Mouse (Mus musculus) CH12.LX (cell line): ENCODE measurements at regions not wholly inside any gene's neighbourhood (a gene's known extent, or its start where the extent isn't known, plus 50 kb on each side); places are given as distances from the start of the nearest gene placed in this dataset.

Source experiments
- DNase-seq: peaks from one replicate; pipeline ENCODE4 v3.0.0-alpha.2; 2013; ENCODE audit errors: extremely low read depth
- H3K27ac ChIP-seq: 2 replicates; pipeline ENCODE4 v1.5.1; 2012; ENCODE audit warnings: low read depth, mild to moderate bottlenecking, control low read depth, moderate library complexity; ENCODE audit not compliant: insufficient read depth
- H3K27me3 ChIP-seq: replicated peaks from 2 replicates; pipeline ENCODE3; 2012; ENCODE audit warnings: inconsistent platforms
- H3K36me3 ChIP-seq, 2 experiments: replicated peaks in 1 of 2; 2 replicates each; pipeline versions ENCODE3 to v1.6.1; 2012; ENCODE audit warnings: inconsistent platforms in 1 of 2, low read length in 1 of 2, mild to moderate bottlenecking in 1 of 2, mixed read lengths in 1 of 2, moderate library complexity in 1 of 2; ENCODE audit not compliant: control insufficient read depth in 1 of 2, insufficient read depth in 1 of 2
- H3K4me1 ChIP-seq, 2 experiments: 2 replicates each; pipeline ENCODE4 v1.6.1; 2012; ENCODE audit warnings: inconsistent platforms in 1 of 2, moderate library complexity in 1 of 2; ENCODE audit not compliant: insufficient read depth in 2 of 2, control insufficient read depth in 1 of 2
- H3K4me2 ChIP-seq: 2 replicates; pipeline ENCODE4 v1.6.1; 2012; ENCODE audit warnings: low read depth, mild to moderate bottlenecking, control low read depth; ENCODE audit not compliant: poor library complexity, insufficient read depth, severe bottlenecking
- H3K4me3 ChIP-seq, 3 experiments: fragments of 150-350 bp in 1 of 3; sonication (generic) in 1 of 3; replicated peaks in 1 of 3; 2 replicates each; pipeline versions ENCODE3 to v1.5.1; 2011 to 2012; ENCODE audit warnings: low read depth in 2 of 3, low read length in 2 of 3, mild to moderate bottlenecking in 2 of 3, moderate library complexity in 2 of 3, control low read depth in 1 of 3, improper control_type of control experiment in 1 of 3, inconsistent platforms in 1 of 3, mixed read lengths in 1 of 3; ENCODE audit not compliant: poor library complexity in 1 of 3
- H3K79me2 ChIP-seq: replicated peaks from 2 replicates; pipeline ENCODE4 v1.6.1; 2012; ENCODE audit warnings: mild to moderate bottlenecking, moderate library complexity; ENCODE audit not compliant: control insufficient read depth, poor library complexity, insufficient read depth, severe bottlenecking; ENCODE audit errors: extremely low read depth
- H3K9ac ChIP-seq: 2 replicates; pipeline ENCODE4 v1.6.1; 2012; ENCODE audit warnings: low read depth, mild to moderate bottlenecking, control low read depth, moderate library complexity; ENCODE audit not compliant: insufficient read depth
- H3K9me3 ChIP-seq: replicated peaks from 2 replicates; pipeline ENCODE3; 2012; ENCODE audit warnings: low read length, inconsistent platforms, mixed read lengths
- BHLHE40 ChIP-seq: IDR thresholded peaks from 2 replicates; pipeline ENCODE4 v1.6.1; 2011; ENCODE audit warnings: mild to moderate bottlenecking, low read depth, low read length, improper control_type of control experiment
- CHD1 ChIP-seq: IDR thresholded peaks from 2 replicates; pipeline ENCODE4 v1.6.1; 2012; ENCODE audit warnings: low read depth, low read length, improper control_type of control experiment, inconsistent platforms
- CHD2 ChIP-seq: IDR thresholded peaks from 2 replicates; pipeline ENCODE4 v1.6.1; 2011; ENCODE audit warnings: low read length, improper control_type of control experiment
- CTCF ChIP-seq, 2 experiments: IDR thresholded peaks in 1 of 2; conservative IDR thresholded peaks in 1 of 2; 2 replicates each; pipeline ENCODE4 v1.5.1; 2011 to 2012; ENCODE audit warnings: low read depth in 2 of 2, low read length in 2 of 2, improper control_type of control experiment in 1 of 2, inconsistent platforms in 1 of 2, mild to moderate bottlenecking in 1 of 2, moderate library complexity in 1 of 2
- E2F4 ChIP-seq: IDR thresholded peaks from 2 replicates; pipeline ENCODE4 v1.6.1; 2011; ENCODE audit warnings: low read depth, low read length, improper control_type of control experiment; ENCODE audit not compliant: insufficient replicate concordance
- ELF1 ChIP-seq: IDR thresholded peaks from 2 replicates; pipeline ENCODE4 v1.6.1; 2014; ENCODE audit warnings: low read depth, mild to moderate bottlenecking, inconsistent platforms, low read length, improper control_type of control experiment
- GABPA ChIP-seq: IDR thresholded peaks from 2 replicates; pipeline ENCODE4 v1.6.1; 2012; ENCODE audit warnings: low read depth, low read length, improper control_type of control experiment, inconsistent platforms; ENCODE audit not compliant: insufficient replicate concordance
- JUND ChIP-seq: conservative IDR thresholded peaks from 2 replicates; pipeline ENCODE4 v1.6.1; 2011; ENCODE audit warnings: low read depth, low read length, improper control_type of control experiment
- KAT2A ChIP-seq: IDR thresholded peaks from 2 replicates; pipeline ENCODE4 v1.6.1; 2012; ENCODE audit warnings: low read length, improper control_type of control experiment, inconsistent platforms; ENCODE audit not compliant: insufficient replicate concordance
- MAX ChIP-seq: IDR thresholded peaks from 2 replicates; pipeline ENCODE4 v1.6.1; 2011; ENCODE audit warnings: low read length, improper control_type of control experiment
- MAZ ChIP-seq: IDR thresholded peaks from 2 replicates; pipeline ENCODE4 v1.6.1; 2012; ENCODE audit warnings: low read depth, mild to moderate bottlenecking, inconsistent platforms, low read length, improper control_type of control experiment, moderate library complexity
- MXI1 ChIP-seq: IDR thresholded peaks from 2 replicates; pipeline ENCODE4 v1.6.1; 2011; ENCODE audit warnings: mild to moderate bottlenecking, low read depth, low read length, improper control_type of control experiment
- NRF1 ChIP-seq: IDR thresholded peaks from 2 replicates; pipeline ENCODE4 v1.6.1; 2014; ENCODE audit warnings: low read depth, mild to moderate bottlenecking, inconsistent platforms, low read length, improper control_type of control experiment, moderate library complexity
- PAX5 ChIP-seq: IDR thresholded peaks from 2 replicates; pipeline ENCODE4 v1.6.1; 2012; ENCODE audit warnings: low read length, inconsistent platforms, mixed read lengths
- POLR2A ChIP-seq: IDR thresholded peaks from 2 replicates; pipeline ENCODE4 v1.6.1; 2011; ENCODE audit warnings: low read depth, mild to moderate bottlenecking, improper control_type of control experiment, low read length
- POLR2AphosphoS2 ChIP-seq: IDR thresholded peaks from 2 replicates; pipeline ENCODE4 v1.6.1; 2011; ENCODE audit warnings: low read depth, low read length, improper control_type of control experiment
- SIN3A ChIP-seq: IDR thresholded peaks from 2 replicates; pipeline ENCODE4 v1.6.1; 2012; ENCODE audit warnings: low read length, improper control_type of control experiment, inconsistent platforms
- TBP ChIP-seq: conservative IDR thresholded peaks from 2 replicates; pipeline ENCODE4 v1.6.1; 2011; ENCODE audit warnings: low read depth, low read length, improper control_type of control experiment
- TCF12 ChIP-seq: IDR thresholded peaks from 2 replicates; pipeline ENCODE4 v1.6.1; 2014; ENCODE audit warnings: low read depth, mild to moderate bottlenecking, inconsistent platforms, low read length, improper control_type of control experiment
- UBTF ChIP-seq: IDR thresholded peaks from 2 replicates; pipeline ENCODE4 v1.6.1; 2012; ENCODE audit warnings: low read depth, mild to moderate bottlenecking, inconsistent platforms, low read length, improper control_type of control experiment, moderate library complexity
- ZMIZ1 ChIP-seq: IDR thresholded peaks from 2 replicates; pipeline ENCODE4 v1.6.1; 2012; ENCODE audit warnings: low read depth, mild to moderate bottlenecking, inconsistent platforms, low read length, improper control_type of control experiment
- ZNF384 ChIP-seq: IDR thresholded peaks from 2 replicates; pipeline ENCODE4 v1.6.1; 2012; ENCODE audit warnings: low read depth, low read length, improper control_type of control experiment, inconsistent platforms
- dilution Hi-C: fragments of 300-500 bp; cut with MboI; formaldehyde crosslinking; loops from 2 replicates; pipeline ENCODE4 v1.14.3; 2020; ENCODE audit warnings: low sequenced_read_pairs; ENCODE audit not compliant: extremely low pct_unique_long_range_greater_than_20kb, extremely low pct_ligation_motif_present
- in situ Hi-C: fragments of 300-500 bp; cut with MboI; formaldehyde crosslinking; loops from 3 replicates; pipeline ENCODE4 v1.14.3; 2019; ENCODE audit warnings: low sequenced_read_pairs, low pct_ligation_motif_present, low pct_unique_long_range_greater_than_20kb, mixed read lengths

DNA sequence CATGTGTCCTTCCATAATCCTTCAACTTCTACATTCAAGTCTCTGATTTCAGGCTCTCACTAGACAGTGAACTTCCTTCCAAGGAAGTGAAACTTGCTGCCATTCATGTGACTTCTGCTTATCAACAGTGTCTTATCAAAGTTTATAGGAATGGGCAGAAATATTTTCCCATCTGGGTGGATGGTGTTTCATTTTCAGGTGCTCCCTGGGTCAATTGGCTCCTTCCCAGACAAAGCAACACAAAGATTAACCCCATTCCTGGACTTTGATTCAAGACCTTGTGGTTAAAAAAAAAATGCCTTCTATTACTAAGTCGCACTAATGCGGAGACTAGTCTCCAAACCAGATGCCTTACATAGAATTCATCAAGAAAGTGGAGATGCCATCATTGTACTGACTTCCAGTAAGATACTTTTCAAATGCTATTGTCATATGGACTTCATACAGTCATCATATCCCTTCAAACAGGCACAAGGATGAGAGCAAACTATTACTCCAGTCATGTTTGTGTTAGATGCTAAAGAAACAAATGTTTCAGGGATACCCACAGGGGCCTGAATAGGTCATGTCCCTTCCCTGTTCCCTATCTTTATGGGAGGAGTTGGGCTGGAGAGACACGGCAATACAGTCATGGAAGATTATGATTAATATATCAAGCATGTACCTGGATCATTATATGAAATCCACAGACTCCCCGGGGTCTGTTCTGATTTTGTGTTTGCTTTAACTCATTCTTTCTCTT lies 58.3 kb upstream of the Apob start:
- Histone ChIP-seq H3K4me1 (no peaks in the 10 kb centered on the region), H3K27me3 (no peaks in the 10 kb centered on the region), H3K9ac (no peak overlapping the region), H3K27ac (no peak overlapping the region), H3K36me3 (no peaks in the 10 kb centered on the region), H3K4me2 (no peak overlapping the region), H3K9me3 (no peaks in the 10 kb centered on the region), H3K4me3 (no peak overlapping the region), H3K79me2 (no peaks in the 10 kb centered on the region)
- DNase-seq: no peak
- no peak for TF ChIP-seq MAX
- no peak for TF ChIP-seq CHD2
- TF ChIP-seq UBTF: no peak
- no peak for TF ChIP-seq POLR2A
- TF ChIP-seq KAT2A: no peak
- no peak for TF ChIP-seq BHLHE40
- TF ChIP-seq CTCF (conservative IDR thresholded peaks at IDR 0.05 in 1 of 2, IDR thresholded peaks at IDR 0.05 in 1 of 2; ENCODE audit: low read depth in 2 of 2, low read length in 2 of 2): no peak
- TF ChIP-seq TBP: no peak
- no peak for TF ChIP-seq MAZ
- no peak for TF ChIP-seq ZNF384
- TF ChIP-seq PAX5: no peak
- TF ChIP-seq MXI1: no peak
- no peak for TF ChIP-seq CHD1
- TF ChIP-seq SIN3A: no peak
- no peak for TF ChIP-seq POLR2AphosphoS2
- TF ChIP-seq JUND: no peak
- no peak for TF ChIP-seq GABPA
- TF ChIP-seq TCF12: no peak
- TF ChIP-seq ZMIZ1: no peak
- TF ChIP-seq E2F4: no peak
- in situ Hi-C loops: no loop called here
- dilution Hi-C loops: no loop called here

GRCm38 (mm10) chr12:7919709-7920324 lies 57.6 kb upstream of the Apob start:
- H3K4me2 ChIP-seq: no peak overlapping the region
- no peak overlapping the region for H3K9ac ChIP-seq
- dilution Hi-C loops (no loop called here), in situ Hi-C loops (no loop called here)
- H3K27me3 ChIP-seq: no peaks in the 10 kb centered on the region
- H3K36me3 ChIP-seq: no peaks in the 10 kb centered on the region
- DNase-seq: no peak
- no peak overlapping the region for H3K27ac ChIP-seq
- no peak overlapping the region for H3K4me3 ChIP-seq
- H3K4me1 ChIP-seq: no peaks in the 10 kb centered on the region
- no peaks in the 10 kb centered on the region for H3K9me3 ChIP-seq
- TF ChIP-seq NRF1 (no peak), BHLHE40 (no peak), ELF1 (no peak), PAX5 (no peak)
- H3K79me2 ChIP-seq: no peaks in the 10 kb centered on the region
